ENCODE assay signal across 30 mouse cellular contexts in the genomic region with DNA sequence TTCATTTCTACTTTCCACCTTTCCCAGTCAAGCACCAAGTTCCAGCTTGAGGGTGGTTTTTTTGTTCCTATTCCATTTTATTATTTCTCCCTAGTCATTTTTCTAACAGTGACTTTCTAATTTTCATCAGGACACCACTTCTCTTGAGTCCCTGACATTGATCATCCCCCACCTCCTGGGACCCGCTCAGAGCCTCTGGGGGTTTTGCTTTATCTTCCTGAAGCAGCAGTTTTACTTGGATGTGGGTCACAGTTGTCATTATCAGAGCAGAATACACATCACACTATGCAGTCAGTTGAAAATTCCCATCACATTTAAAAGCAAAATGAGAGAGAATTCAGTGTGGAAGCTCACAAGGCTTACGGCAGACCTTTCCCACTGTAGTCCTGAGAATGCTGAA. TPM values are rescaled to one million over a fixed set of nuclear protein-coding genes. Genes with fewer than 3 reads are reported as not detected.
"Had no signal": no experiment of that assay in that cellular context is flagged by ENCODE, and none has a peak within 500 bp of the region (broad histone marks: within the 10 kb centered on the region; RNA-seq: fewer than 3 reads in every experiment).

No protein-coding gene starts in this region.

- H3K4me1 ChIP-seq: heart, embryonic 10.5 days; heart, embryonic 13.5 days; heart, embryonic 15.5 days; hindbrain, embryonic 13.5 days; hindbrain, embryonic 15.5 days; kidney, embryonic 15.5 days; limb, embryonic 13.5 days; limb, embryonic 15.5 days had no signal

- ATAC-seq: hindbrain, postnatal 0 days; intestine, embryonic 16.5 days had no signal

- H3K9me3 ChIP-seq: heart, embryonic 10.5 days; heart, embryonic 13.5 days; heart, embryonic 15.5 days; hindbrain, embryonic 13.5 days; hindbrain, embryonic 15.5 days; kidney, embryonic 15.5 days; limb, embryonic 13.5 days; limb, embryonic 15.5 days had no signal

- H3K4me3 ChIP-seq: heart, embryonic 10.5 days; heart, embryonic 13.5 days; heart, embryonic 15.5 days; hindbrain, embryonic 13.5 days; hindbrain, embryonic 15.5 days; kidney, embryonic 15.5 days; limb, embryonic 13.5 days; limb, embryonic 15.5 days had no signal

- DNase-seq: gastrocnemius, postnatal 14 days; gastrocnemius, postnatal 36 days; heart, adult 18-20 months; heart, postnatal 14 days; heart, postnatal 36 days; kidney, adult 11 months; kidney, adult 2 months; kidney, adult 9 months; kidney, postnatal 14 days; kidney, postnatal 36 days; layer of hippocampus, adult 9-11 months; layer of hippocampus, postnatal 36 days; left cerebral cortex, postnatal 4 days had no signal

- H3K9ac ChIP-seq: heart, embryonic 13.5 days; heart, embryonic 15.5 days; hindbrain, embryonic 13.5 days; hindbrain, embryonic 15.5 days; kidney, embryonic 15.5 days; limb, embryonic 13.5 days; limb, embryonic 15.5 days had no signal

- H3K4me2 ChIP-seq: heart, embryonic 13.5 days; heart, embryonic 15.5 days; hindbrain, embryonic 13.5 days; hindbrain, embryonic 15.5 days; kidney, embryonic 15.5 days; limb, embryonic 13.5 days; limb, embryonic 15.5 days had no signal

- H3K36me3 ChIP-seq: heart, embryonic 10.5 days; heart, embryonic 13.5 days; heart, embryonic 15.5 days; hindbrain, embryonic 13.5 days; hindbrain, embryonic 15.5 days; kidney, embryonic 15.5 days; limb, embryonic 13.5 days; limb, embryonic 15.5 days had no signal

- H3K27ac ChIP-seq: heart, embryonic 10.5 days; heart, embryonic 13.5 days; heart, embryonic 15.5 days; hindbrain, embryonic 13.5 days; hindbrain, embryonic 15.5 days; hindbrain, postnatal 0 days; kidney, embryonic 15.5 days; kidney, postnatal 0 days; limb, embryonic 13.5 days; limb, embryonic 15.5 days had no signal

- H3K27me3 ChIP-seq: heart, embryonic 13.5 days; heart, embryonic 15.5 days; hindbrain, embryonic 13.5 days; hindbrain, embryonic 15.5 days; kidney, embryonic 15.5 days; limb, embryonic 13.5 days; limb, embryonic 15.5 days had no signal

RNA-seq across cellular contexts. Expression of a gene that starts 10.0 kb away (rescaled TPM):
- polyA plus RNA-seq: gonadal fat pad, adult 2 months; heart, embryonic 15.5 days; heart, postnatal 0 days; hindbrain, embryonic 11.5 days; intestine, embryonic 14.5 days; kidney, adult 2 months; limb, embryonic 11.5 days; liver, adult 2 months had no signal
